12 mouse cellular contexts compared by ENCODE assay signal in the genomic region with DNA sequence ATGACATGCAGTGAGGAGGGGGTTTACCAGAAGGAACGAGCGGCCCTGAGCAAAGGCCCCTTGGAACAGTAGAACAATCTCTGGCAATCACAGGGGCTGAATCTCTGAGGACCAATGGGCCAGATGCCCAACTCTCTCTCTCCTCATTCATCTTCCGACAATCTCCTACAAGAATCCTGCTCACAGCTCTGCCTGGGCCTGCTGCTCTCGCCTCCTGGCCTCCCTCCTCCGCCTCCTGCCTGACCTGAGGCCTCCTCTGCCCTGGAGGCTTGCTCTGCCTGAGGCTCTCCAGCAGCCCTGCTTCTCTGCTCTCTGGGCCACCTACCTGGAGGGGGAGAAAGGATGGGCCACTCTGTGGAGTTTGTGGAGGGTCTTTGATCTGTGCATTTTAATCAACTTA.
DNase-seq lines count a peak whose midpoint lies in the region; ATAC-seq and TF ChIP-seq lines count a peak whose summit lies in the region.
"Had no signal": no experiment of that assay in that cellular context is flagged by ENCODE, and none has a peak within 500 bp of the region (broad histone marks: within the 10 kb centered on the region; RNA-seq: fewer than 3 reads in every experiment).

No protein-coding gene starts in this region.

- H3K4me3 ChIP-seq in hindbrain, embryonic 15.5 days, result no peak overlapping the region
- no peak overlapping the region for H3K4me3 ChIP-seq in midbrain, embryonic 14.5 days (replicated peaks; ENCODE audit: low read depth, low read length)

- no peaks in the 10 kb centered on the region for H3K36me3 ChIP-seq in hindbrain, embryonic 15.5 days
- H3K36me3 ChIP-seq in midbrain, embryonic 14.5 days (ENCODE audit: control insufficient read depth, insufficient read depth, low read length), result no peaks in the 10 kb centered on the region

- no peaks in the 10 kb centered on the region for H3K9me3 ChIP-seq in hindbrain, embryonic 15.5 days
- no peaks in the 10 kb centered on the region for H3K9me3 ChIP-seq in midbrain, embryonic 14.5 days (ENCODE audit: control insufficient read depth, low read length)

- peak; percentile 59; the same call in 1 of the 2 replicates for ATAC-seq in hindbrain, embryonic 15.5 days (ENCODE audit: low FRiP score, low read depth)
- no peak for ATAC-seq in midbrain, embryonic 14.5 days (ENCODE audit: low FRiP score, low TSS enrichment)

- no peak overlapping the region for H3K9ac ChIP-seq in hindbrain, embryonic 15.5 days
- no peak overlapping the region for H3K9ac ChIP-seq in midbrain, embryonic 14.5 days (replicated peaks; ENCODE audit: low read length)

- no peak overlapping the region for H3K4me2 ChIP-seq in hindbrain, embryonic 15.5 days
- H3K4me2 ChIP-seq in midbrain, embryonic 14.5 days (ENCODE audit: low read length), result no peak overlapping the region

- no peaks in the 10 kb centered on the region for H3K27me3 ChIP-seq in hindbrain, embryonic 15.5 days
- no peaks in the 10 kb centered on the region for H3K27me3 ChIP-seq in midbrain, embryonic 14.5 days (ENCODE audit: control insufficient read depth, insufficient read depth, low read length)

- H3K27ac ChIP-seq in hindbrain, embryonic 15.5 days (replicated peaks), result peak overlapping the region; percentile 51; the same call in 1 of the 2 replicates
- 0 out of 2 replicates have a peak overlapping the region, but pooled peaks have one; percentile 20 for H3K27ac ChIP-seq in midbrain, embryonic 14.5 days (replicated peaks; ENCODE audit: low read depth, low read length)

- peaks cover 11% of the 10 kb centered on the region for H3K4me1 ChIP-seq in hindbrain, embryonic 15.5 days (replicated peaks)
- H3K4me1 ChIP-seq in midbrain, embryonic 14.5 days (ENCODE audit: control insufficient read depth, insufficient read depth, low read length), result peaks cover 4% of the 10 kb centered on the region; the same call in 1 of the 2 replicates

- 23% methylated on average over 5 of the region's 5 CpGs for WGBS in hindbrain, embryonic 15.5 days
- WGBS in midbrain, embryonic 14.5 days, result 45% methylated on average over 5 of the region's 5 CpGs

- TF ChIP-seq POLR2A in brain, embryonic 14.5 days (IDR thresholded peaks at IDR 0.05; ENCODE audit: borderline replicate concordance, extremely low read depth, insufficient read depth, insufficient read length, poor library complexity, severe bottlenecking), result no peak

- DNase-seq in heart, adult 11 months, result peak; percentile 81
- DNase-seq in heart, adult 8-10 months (ENCODE audit: low spot score), result no peak
- DNase-seq in brain, embryonic 14.5 days (ENCODE audit: low read depth), result peak; percentile 45
- DNase-seq in midbrain, embryonic 14.5 days, result peak; percentile 34
- DNase-seq in adrenal gland, postnatal 36 days, result no peak
- no peak for DNase-seq in liver
- no peak for DNase-seq in heart, postnatal 4 days
- DNase-seq: adrenal gland, postnatal 14 days; cerebellum, adult 11-12 months; gastrocnemius, postnatal 10 days; heart, postnatal 10 days had no signal

- no peak for TF ChIP-seq CTCF in brain, embryonic 14.5 days (IDR thresholded peaks at IDR 0.05; ENCODE audit: borderline replicate concordance, extremely low read depth, insufficient read depth, insufficient read length)

Comparison
In these comparisons a context has a peak if more than half of its experiments do, and no peak if none do; other contexts are left out.
1. DNase-seq: peak in heart, adult 11 months (single experiment), brain, embryonic 14.5 days (single experiment) and midbrain, embryonic 14.5 days (single experiment); none in heart, adult 8-10 months (single experiment), adrenal gland, postnatal 36 days (0 of 2), liver (single experiment) and heart, postnatal 4 days (single experiment).